Mouse (Mus musculus) cerebellum, adult 2 months (tissue): Measurements from ENCODE around the gene Kctd19. TPM values are rescaled to one million over a fixed set of nuclear protein-coding genes. Genes with fewer than 3 reads are reported as not detected.

ENCODE experiments used
- DNase-seq, 2 experiments: peaks; one replicate each; pipeline ENCODE4 v3.0.0; 2021
- H3K27ac ChIP-seq: fragments of 200-500 bp; 2 replicates; pipeline ENCODE4 v1.5.1; 2012; ENCODE audit warnings: low read length, control low read depth, inconsistent platforms; ENCODE audit not compliant: insufficient read depth
- H3K27me3 ChIP-seq: fragments of 200-500 bp; 2 replicates; pipeline ENCODE4 v1.6.1; 2012; ENCODE audit warnings: inconsistent platforms, mild to moderate bottlenecking, low read length, moderate library complexity; ENCODE audit not compliant: control insufficient read depth, insufficient read depth
- H3K4me1 ChIP-seq: fragments of 200-500 bp; 2 replicates; pipeline ENCODE4 v1.6.1; 2011; ENCODE audit warnings: low read length; ENCODE audit not compliant: control insufficient read depth, insufficient read depth
- H3K4me3 ChIP-seq: fragments of 200-500 bp; replicated peaks from 2 replicates; pipeline ENCODE3; 2011; ENCODE audit warnings: mild to moderate bottlenecking, low read depth, low read length, control low read depth; ENCODE audit not compliant: insufficient read depth
- CTCF ChIP-seq: fragments of 200-500 bp; IDR thresholded peaks from 2 replicates; pipeline ENCODE4 v1.5.1; 2011; ENCODE audit warnings: low read depth, mild to moderate bottlenecking, control low read depth, low read length, moderate library complexity, borderline replicate concordance; ENCODE audit not compliant: insufficient read depth
- POLR2A ChIP-seq: fragments of 200-500 bp; IDR thresholded peaks from 2 replicates; pipeline ENCODE4 v1.6.1; 2011; ENCODE audit warnings: low read length, control low read depth, borderline replicate concordance; ENCODE audit not compliant: insufficient read depth
- WGBS: fragments of 180-500 bp; shearing (Covaris S2); methylation state at CpG from one replicate; pipeline ENCODE4 v1.1.7; 2018; 5-methylcytosine and 5-hydroxymethylcytosine counted together
- polyA plus RNA-seq: library from polyadenylated mRNA; depleted of rRNA; stranded (reverse); fragments of >200 nt; gene quantifications from 2 replicates; pipeline ENCODE4 v1.2.3, GENCODE M21; 2012

Gene Kctd19
- polyA plus RNA-seq, 1 experiment, result 0.05 TPM

GRCm38 (mm10) chr8:105348450-105349095 is 64.7 kb downstream of the Kctd19 start, which contains the start of gene Slc9a5:
Slc9a5 (plus strand) TSS chr8:105348843.
- Histone ChIP-seq H3K27ac (peak within 1 kb of the TSS; percentile 62), H3K4me3 (peak within 1 kb of the TSS; percentile 82), H3K27me3 (no peaks in the 10 kb centered on the region), H3K4me1 (peaks cover 6% of the 10 kb centered on the region)
- DNase-seq, result peak; percentile 73 to 77
- TF ChIP-seq POLR2A, result no peak
- TF ChIP-seq CTCF, result no peak
- 0% methylated on average over 34 of the region's 34 CpGs for WGBS

GRCm38 (mm10) chr8:105347428-105348221 is 65.7 kb downstream of the Kctd19 start, which contains the start of gene Fhod1:
Fhod1 (minus strand) TSS chr8:105347953.
- peak within 1 kb of the TSS; percentile 82 for H3K4me3 ChIP-seq
- peak; percentile 91 to 95 for DNase-seq
- H3K27me3 ChIP-seq, result no peaks in the 10 kb centered on the region
- no peaks in the 10 kb centered on the region for H3K4me1 ChIP-seq
- TF ChIP-seq POLR2A (no peak; the same call in 1 of the 2 replicates), CTCF (no peak)
- WGBS, result 1% methylated on average over 53 of the region's 53 CpGs
- peak within 1 kb of the TSS; percentile 62 for H3K27ac ChIP-seq

GRCm38 (mm10) chr8:105346611-105347427 is 66.5 kb downstream of the Kctd19 start:
- peak in 1 of 2 experiments; percentile 43 for DNase-seq
- WGBS, result 15% methylated on average over 34 of the region's 34 CpGs
- Histone ChIP-seq H3K4me3 (peak overlapping the region; percentile 82), H3K27me3 (no peaks in the 10 kb centered on the region), H3K4me1 (no peaks in the 10 kb centered on the region), H3K27ac (no peak overlapping the region)
- no peak for TF ChIP-seq CTCF

- DNase-seq, result no peak
Measured at GRCm38 (mm10) chr8:105345061-105345975, 68.0 kb downstream of the Kctd19 start.

GRCm38 (mm10) chr8:105343791-105344574 is 69.3 kb downstream of the Kctd19 start:
- H3K4me1 ChIP-seq, result no peaks in the 10 kb centered on the region
- no peaks in the 10 kb centered on the region for H3K27me3 ChIP-seq
- no peak for TF ChIP-seq CTCF
- TF ChIP-seq POLR2A, result no peak
- H3K4me3 ChIP-seq, result no peak overlapping the region
- H3K27ac ChIP-seq, result no peak overlapping the region
- no peak for DNase-seq
- WGBS, result 41% methylated on average over 8 of the region's 8 CpGs

More at GRCm38 (mm10) chr8:105345061-105345975, 68.0 kb downstream of the Kctd19 start:
- H3K27me3 ChIP-seq, result no peaks in the 10 kb centered on the region
- H3K4me3 ChIP-seq, result no peak overlapping the region
- TF ChIP-seq POLR2A (no peak), CTCF (no peak)
- WGBS, result 64% methylated on average over 7 of the region's 7 CpGs
- H3K27ac ChIP-seq, result no peak overlapping the region
- no peaks in the 10 kb centered on the region for H3K4me1 ChIP-seq

- Histone ChIP-seq H3K4me1 (no peaks in the 10 kb centered on the region), H3K4me3 (no peak overlapping the region), H3K27ac (no peak overlapping the region), H3K27me3 (no peaks in the 10 kb centered on the region)
- DNase-seq, result no peak
- 85% methylated on average over 4 of the region's 4 CpGs for WGBS
- TF ChIP-seq POLR2A (no peak), CTCF (no peak)
Measured at GRCm38 (mm10) chr8:105342768-105343167, 70.5 kb downstream of the Kctd19 start.
